Mouse (Mus musculus): ENCODE results near the gene Poc5.

- TF ChIP-seq POLR2A (IDR thresholded peaks at IDR 0.05; ENCODE audit: insufficient read depth, low read depth, low read length), result no peak
- TF ChIP-seq CTCF (IDR thresholded peaks at IDR 0.05; ENCODE audit: insufficient read depth, low read depth, low read length), result no peak
These were observed 43.3 kb upstream of the Poc5 start for GRCm38 (mm10) chr13:96344778-96345177.

All from olfactory bulb, adult 2 months (tissue).